Mouse (Mus musculus): ENCODE measurements around the gene Wwp2.

The Wwp2 gene

GRCm38 (mm10) chr8:107599691-107600090 lies 163.5 kb downstream of the Wwp2 start:
- no peak for DNase-seq (ENCODE audit: inconsistent age in 2 of 2, low spot score in 1 of 2)

GRCm38 (mm10) chr8:107603026-107603425 lies 166.9 kb downstream of the Wwp2 start:
- DNase-seq (ENCODE audit: inconsistent age in 2 of 2, low spot score in 1 of 2) = peak; percentile 50 to 84

All from adrenal gland, adult (tissue).